Mouse (Mus musculus): ENCODE data around the gene Tril. TPM values are rescaled to one million over a fixed set of nuclear protein-coding genes. Genes with fewer than 3 reads are reported as not detected.

Tril gene
- polyA plus RNA-seq (2012; rRNA removed; ENCODE audit: low replicate concordance) = 17.8 and 21.9 TPM in 2 replicates

GRCm38 (mm10) chr6:53820486-53820985 lies at the start of gene Tril:
Tril (minus strand) TSS chr6:53820830.

Other genes starting within 250 kb of the Tril start
- gene Cpvl, start 157.8 kb upstream of the Tril start, polyA plus RNA-seq (2012; rRNA removed; ENCODE audit: low replicate concordance) = 0.07 TPM in 1 of 2 replicates, not detected in the other
- 4.4 and 14.8 TPM in 2 replicates for gene Chn2, start 218.7 kb upstream of the Tril start, polyA plus RNA-seq (2012; rRNA removed; ENCODE audit: low replicate concordance)

Data from subcutaneous adipose tissue, adult 2 months (tissue).